Mouse (Mus musculus) left cerebral cortex, adult 2 months (tissue): Measurements from ENCODE around the gene Cadm4. TPM values are rescaled to one million over a fixed set of nuclear protein-coding genes. Genes with fewer than 3 reads are reported as not detected.

Source experiments
- DNase-seq, 2 experiments: peaks; one replicate each; pipeline ENCODE4 v3.0.0; 2021 to 2022; ENCODE audit warnings: low spot score in 2 of 2, mixed read lengths in 1 of 2; ENCODE audit errors: extremely low spot score in 1 of 2
- H3K27ac ChIP-seq: fragments of 200-600 bp; 2 replicates; pipeline ENCODE4 v1.8.1; 2022
- H3K4me3 ChIP-seq: fragments of 200-600 bp; 2 replicates; pipeline ENCODE4 v1.8.1; 2022
- CTCF ChIP-seq: fragments of 200-600 bp; IDR thresholded peaks from 2 replicates; pipeline ENCODE4 v1.8.1; 2022; ENCODE audit warnings: antibody characterized with exemption, mild to moderate bottlenecking, moderate library complexity
- intact Hi-C: fragments of 180-260 bp; cut with DNase I; formaldehyde crosslinking; loops from one replicate; pipeline ENCODE4 v1.15.1; 2025
- total RNA-seq, 2 experiments: library from RNA; stranded (reverse); gene quantifications; 2 replicates each; pipeline ENCODE4 v1.2.3; 2021

Cadm4 gene
- total RNA-seq, 2 experiments from 2014 or later, result 213 to 219 TPM

- no peak overlapping the region for H3K27ac ChIP-seq
- intact Hi-C loops, result no loop called here
- H3K4me3 ChIP-seq, result no peak overlapping the region
- DNase-seq, result no peak
- peak; percentile 32 for TF ChIP-seq CTCF
These were observed 56.3 kb downstream of the Cadm4 start for GRCm38 (mm10) chr7:24538154-24538553.

- intact Hi-C loops, result no loop called here
- H3K27ac ChIP-seq, result no peak overlapping the region
- no peak for TF ChIP-seq CTCF
- H3K4me3 ChIP-seq, result no peak overlapping the region
- no peak for DNase-seq
These were observed 56.9 kb downstream of the Cadm4 start for GRCm38 (mm10) chr7:24538701-24539100.

DNA sequence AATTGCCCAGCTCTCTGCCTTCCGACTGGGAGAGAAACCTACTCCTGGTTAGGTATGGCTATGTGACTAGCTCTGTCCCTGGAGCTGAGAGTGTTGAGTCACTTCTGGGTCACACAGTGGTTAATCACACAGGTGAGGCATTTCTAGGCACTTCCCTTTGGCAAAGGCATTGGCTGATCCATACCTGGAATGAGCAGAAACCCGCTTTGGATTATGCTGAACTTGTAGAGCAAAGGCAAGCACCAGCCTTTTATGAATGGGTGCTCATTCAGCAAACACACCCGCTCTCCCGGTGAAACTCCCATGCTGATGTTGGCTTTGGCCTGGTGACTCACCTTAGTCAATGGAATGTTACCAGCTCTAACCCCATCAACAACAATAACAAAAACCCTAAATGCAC is 57.9 kb downstream of the Cadm4 start:
- TF ChIP-seq CTCF, result no peak
- H3K4me3 ChIP-seq, result no peak overlapping the region
- intact Hi-C loops, result loop anchor here (10.0 kb wide), 1 partner anchor 125 kb away; no protein-coding TSS in a partner anchor
- DNase-seq, result no peak
- no peak overlapping the region for H3K27ac ChIP-seq

DNA sequence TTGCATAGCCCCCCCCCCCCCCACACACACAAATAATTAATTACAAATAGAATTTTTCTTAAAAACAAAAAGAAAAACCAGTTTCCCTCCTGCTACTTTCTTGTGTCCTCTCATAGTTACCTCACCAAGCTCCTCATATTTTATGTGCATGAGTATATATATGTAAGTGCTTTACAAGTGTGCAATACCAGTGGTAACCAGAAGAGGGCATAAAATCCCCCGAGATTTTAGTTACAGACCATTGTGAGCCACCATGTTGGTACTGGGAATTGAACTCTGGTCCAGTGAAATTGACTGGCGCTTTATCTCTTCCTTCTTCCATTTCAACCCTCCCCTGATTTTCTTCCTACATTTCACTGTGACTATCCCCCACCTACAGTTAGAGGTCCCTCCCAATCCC is 62.7 kb downstream of the Cadm4 start:
- intact Hi-C loops, result loop anchor here (10.0 kb wide), 1 partner anchor 120 kb away; no protein-coding TSS in a partner anchor

DNA sequence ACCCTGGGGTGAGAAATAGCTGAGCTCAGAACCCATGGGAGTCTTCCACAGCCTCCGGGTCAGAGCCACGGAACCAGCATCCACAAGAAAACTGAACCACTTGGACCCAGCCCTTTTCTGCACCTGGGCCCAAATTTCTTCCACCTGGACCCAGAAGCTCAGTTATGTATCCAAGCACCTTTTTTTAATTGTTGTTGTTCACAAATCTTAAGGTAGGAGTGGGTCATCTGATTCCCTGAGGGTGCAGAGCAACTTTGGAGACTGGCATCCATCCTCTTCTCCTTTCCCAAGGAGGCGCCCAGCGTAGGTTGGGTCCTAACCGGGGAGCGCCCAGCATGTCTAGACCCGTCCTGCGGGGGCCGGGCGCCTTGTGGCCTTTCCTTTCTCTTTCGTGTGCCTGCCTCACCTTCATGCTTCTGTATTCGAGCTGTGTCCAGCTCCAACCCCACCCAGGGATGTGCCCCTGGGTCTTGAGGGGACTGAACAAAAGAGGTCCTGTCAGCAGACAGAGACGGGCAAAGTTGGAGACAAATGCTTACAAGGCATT is 64.3 kb downstream of the Cadm4 start, which contains the start of the genes Pinlyp and Xrcc1:
TSS of gene Pinlyp (minus strand) at position 51 of the 547 bp plus-strand sequence.
TSS of gene Xrcc1 (plus strand) at position 222 of the 547 bp plus-strand sequence.
- DNase-seq, result no peak
- TF ChIP-seq CTCF, result no peak
- intact Hi-C loops, result loop anchor here (10.0 kb wide), 1 partner anchor 119 kb away; no protein-coding TSS in a partner anchor
- peak within 1 kb of the TSS; percentile 66 for H3K4me3 ChIP-seq
- H3K27ac ChIP-seq, result peak within 1 kb of the TSS; percentile 84

More for the DNA sequence above, 62.7 kb downstream of the Cadm4 start:
- H3K27ac ChIP-seq, result no peak overlapping the region
- peak; percentile 31 for TF ChIP-seq CTCF
- H3K4me3 ChIP-seq, result no peak overlapping the region
- DNase-seq, result no peak

DNA sequence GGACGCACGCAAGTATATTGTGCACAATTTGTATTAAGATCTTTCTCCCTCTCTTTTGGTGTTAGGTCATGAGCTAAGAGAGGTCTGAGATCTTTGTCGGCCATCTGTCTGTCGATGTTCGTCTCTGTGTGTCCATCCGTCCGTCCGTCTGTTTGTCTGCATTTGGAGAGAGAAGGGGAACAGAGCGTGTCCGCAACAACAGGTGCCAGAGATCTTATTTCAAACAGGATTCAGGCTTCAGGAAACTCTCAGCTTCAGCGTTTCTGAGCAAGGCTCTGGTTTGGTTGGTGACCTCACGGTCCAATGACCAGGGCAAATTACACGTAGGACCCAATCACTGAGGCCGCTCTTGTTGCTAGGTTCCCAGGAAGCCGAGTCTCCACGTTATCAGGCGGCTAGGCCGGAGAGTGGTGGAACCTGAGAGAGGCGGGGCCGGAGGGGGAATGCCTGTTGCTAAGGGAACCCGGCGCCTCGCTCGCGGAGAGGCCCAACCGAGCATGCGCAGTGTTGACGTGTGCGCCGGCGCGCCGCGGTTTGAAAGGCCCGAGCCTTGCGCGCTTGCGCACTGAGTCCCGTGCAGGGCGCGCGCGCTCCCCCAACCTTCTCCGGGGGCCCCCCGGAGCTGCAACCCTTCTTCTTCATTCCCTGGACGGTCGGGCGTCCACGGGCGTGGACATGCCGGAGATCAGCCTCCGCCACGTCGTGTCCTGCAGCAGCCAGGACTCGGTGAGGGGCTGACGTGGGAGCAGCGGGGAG is 65.0 kb downstream of the Cadm4 start:
- peak; percentile 98 to 99 for DNase-seq
- Histone ChIP-seq H3K4me3 (peak overlapping the region; percentile 66), H3K27ac (peak overlapping the region; percentile 84)
- intact Hi-C loops, result loop anchor here (1.0 to 10.0 kb wide), 2 partner anchors 17 to 118 kb away; partner anchors contain the start of gene Irgq
- TF ChIP-seq CTCF, result no peak

- Histone ChIP-seq H3K4me3 (peak overlapping the region; percentile 66), H3K27ac (no peak overlapping the region)
- intact Hi-C loops, result loop anchor here (1.0 to 10.0 kb wide), 2 partner anchors 17 to 117 kb away; partner anchors contain the start of gene Irgq
- no peak for TF ChIP-seq CTCF
- DNase-seq, result no peak
These were observed 65.8 kb downstream of the Cadm4 start for GRCm38 (mm10) chr7:24547534-24548036.

- Histone ChIP-seq H3K27ac (no peak overlapping the region), H3K4me3 (no peak overlapping the region)
- TF ChIP-seq CTCF, result no peak
- no peak for DNase-seq
- intact Hi-C loops, result no loop called here
These were observed 70.3 kb downstream of the Cadm4 start for GRCm38 (mm10) chr7:24551985-24552759.

Other genes with a start within 250 kb of the Cadm4 start
- gene Zfp109, start 244.5 kb upstream of the Cadm4 start, total RNA-seq, result 10 to 100 TPM; 10.1 to 10.4 TPM
- 1 to 10 TPM; 8.7 to 9.2 TPM for gene Zfp108, start 227.2 kb upstream of the Cadm4 start, total RNA-seq
- gene Zfp93, start 211.6 kb upstream of the Cadm4 start, total RNA-seq, result 10 to 100 TPM; 12.8 to 18.3 TPM
- 10 to 100 TPM; 19.4 to 21.5 TPM for gene Zfp61, start 180.8 kb upstream of the Cadm4 start, total RNA-seq
- 10 to 100 TPM; 14.0 to 14.5 TPM for gene Zfp94, start 165.4 kb upstream of the Cadm4 start, total RNA-seq
- not detected for gene Tescl, start 148.1 kb upstream of the Cadm4 start, total RNA-seq
- gene Lypd5, start 132.8 kb upstream of the Cadm4 start, total RNA-seq, result not detected
- gene Kcnn4, start 111.8 kb upstream of the Cadm4 start, total RNA-seq, result under 1 TPM; 0.19 to 0.45 TPM
- 10 to 100 TPM; 43.7 to 47.5 TPM for gene Smg9, start 82.4 kb upstream of the Cadm4 start, total RNA-seq
- gene Irgc1, start 29.7 kb upstream of the Cadm4 start, total RNA-seq, result under 1 TPM in 1 of 2 experiments, not detected in 1; 0.77 TPM
- 1 to 10 TPM; 1.0 to 1.1 TPM for gene Plaur, start 19.5 kb upstream of the Cadm4 start, total RNA-seq
- 10 to 100 TPM; 45.9 to 46.0 TPM for gene Zfp428, start 25.0 kb downstream of the Cadm4 start, total RNA-seq
- not detected for gene AC161166.1, start 30.4 kb downstream of the Cadm4 start, total RNA-seq
- gene Irgq, start 48.7 kb downstream of the Cadm4 start, total RNA-seq, result 10 to 100 TPM; 81.6 to 84.3 TPM
- gene Pinlyp, start 64.1 kb downstream of the Cadm4 start, total RNA-seq, result not detected
- gene Xrcc1, start 64.3 kb downstream of the Cadm4 start, total RNA-seq, result 10 to 100 TPM; 32.8 to 39.5 TPM
- 10 to 100 TPM; 14.4 to 14.6 TPM for gene Ethe1, start 105.5 kb downstream of the Cadm4 start, total RNA-seq
- 1 to 10 TPM; 6.8 to 6.9 TPM for gene Zfp575, start 105.6 kb downstream of the Cadm4 start, total RNA-seq
- not detected for gene Phldb3, start 128.7 kb downstream of the Cadm4 start, total RNA-seq
- under 1 TPM; 0.20 to 0.63 TPM for gene Lypd3, start 154.5 kb downstream of the Cadm4 start, total RNA-seq
- gene Tex101, start 194.7 kb downstream of the Cadm4 start, total RNA-seq, result not detected
- gene BC049730, start 227.2 kb downstream of the Cadm4 start, total RNA-seq, result not detected
- gene Gm4763, start 244.9 kb downstream of the Cadm4 start, total RNA-seq, result not detected